Comparison of ENCODE assay signal across 8 mouse cellular contexts in the genomic region with DNA sequence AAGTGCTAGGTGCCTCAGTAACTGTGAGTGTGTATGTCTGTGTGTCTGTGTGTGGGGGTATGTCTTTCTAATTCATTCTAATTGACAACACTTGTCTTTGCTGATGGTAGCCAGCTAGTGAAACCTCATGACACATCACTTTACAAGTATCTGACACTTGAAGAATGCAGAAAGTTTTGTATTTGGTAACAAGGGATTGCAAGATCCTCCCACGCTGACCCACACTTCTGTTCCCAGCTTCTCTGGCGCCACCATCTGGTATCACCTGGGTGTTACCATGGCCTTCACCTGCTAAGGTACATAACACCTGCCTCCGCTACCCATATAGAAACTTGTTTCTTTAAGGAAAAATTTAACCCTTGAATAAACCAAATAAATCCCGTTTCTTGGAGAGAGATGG.
DNase-seq lines count a peak whose midpoint lies in the region; ATAC-seq lines count a peak whose summit lies in the region.

No protein-coding gene starts in this region.

- DNase-seq in frontal cortex, postnatal 36 days (ENCODE audit: low spot score in 2 of 2), result peak; percentile 24 to 49
- no peak for DNase-seq in frontal cortex, postnatal 25 days (ENCODE audit: low spot score in 2 of 2)
- peak; percentile 60 for DNase-seq in 416B (ENCODE audit: low read depth)
- peak; percentile 72 for DNase-seq in adrenal gland, postnatal 25 days
- peak; percentile 33 to 59 for DNase-seq in left cerebral cortex, adult 18-20 months (ENCODE audit: low spot score in 2 of 2)
- DNase-seq in natural killer cell, adult 2 months (ENCODE audit: low spot score in 2 of 2), result peak; percentile 9 to 50
- DNase-seq in urinary bladder, postnatal 4 days (ENCODE audit: low spot score in 2 of 2), result peak; percentile 39 to 74

- ATAC-seq in erythroblast, adult 5-6 weeks (replicated peaks; ENCODE audit: low FRiP score, poor library complexity, severe bottlenecking), result peak; percentile 69

Comparison
In these comparisons a context has a peak if more than half of its experiments do, and no peak if none do; other contexts are left out.
1. DNase-seq: peak in frontal cortex, postnatal 36 days (2 of 2), 416B (single experiment), adrenal gland, postnatal 25 days (single experiment), left cerebral cortex, adult 18-20 months (2 of 2), natural killer cell, adult 2 months (2 of 2) and urinary bladder, postnatal 4 days (2 of 2); none in frontal cortex, postnatal 25 days (0 of 2).